Mouse (Mus musculus) kidney, embryonic 14.5 days (tissue): ENCODE results near the gene Stk40. TPM values are rescaled to one million over a fixed set of nuclear protein-coding genes. Genes with fewer than 3 reads are reported as not detected.

Experiments used
- ATAC-seq: fragments of 200-750 bp; cut with Nextera tagmentation; 2 replicates; pipeline ENCODE4 v1.8.0; 2017; ENCODE audit warnings: moderate number of reproducible peaks, mild to moderate bottlenecking, moderate TSS enrichment, moderate library complexity; ENCODE audit not compliant: low FRiP score, low TSS enrichment
- H3K27ac ChIP-seq: fragments of 300-500 bp; sonication (generic); 2 replicates; pipeline ENCODE4 v1.5.1; 2014; ENCODE audit warnings: low read depth, mild to moderate bottlenecking, low read length, moderate library complexity, mixed read lengths
- H3K27me3 ChIP-seq: fragments of 300-500 bp; sonication (generic); 2 replicates; pipeline ENCODE4 v1.6.1; 2014; ENCODE audit warnings: mild to moderate bottlenecking, low read length; ENCODE audit not compliant: control insufficient read depth, insufficient read depth
- H3K36me3 ChIP-seq: fragments of 300-500 bp; sonication (generic); 2 replicates; pipeline ENCODE4 v1.6.1; 2014; ENCODE audit warnings: low read length, mixed read lengths; ENCODE audit not compliant: control insufficient read depth, insufficient read depth
- H3K4me1 ChIP-seq: fragments of 300-500 bp; sonication (generic); 2 replicates; pipeline ENCODE4 v1.6.1; 2014; ENCODE audit warnings: low read length, mixed read lengths; ENCODE audit not compliant: control insufficient read depth, insufficient read depth
- H3K4me2 ChIP-seq: fragments of 300-500 bp; sonication (generic); replicated peaks from 2 replicates; pipeline ENCODE4 v1.6.1; 2014; ENCODE audit warnings: low read depth, mild to moderate bottlenecking, low read length
- H3K4me3 ChIP-seq: fragments of 300-500 bp; sonication (generic); 2 replicates; pipeline ENCODE4 v1.5.1; 2014; ENCODE audit warnings: mild to moderate bottlenecking, low read length
- H3K9ac ChIP-seq: fragments of 300-500 bp; sonication (generic); 2 replicates; pipeline ENCODE4 v1.6.1; 2014; ENCODE audit warnings: low read depth, mild to moderate bottlenecking, low read length, moderate library complexity
- H3K9me3 ChIP-seq: fragments of 300-500 bp; sonication (generic); 2 replicates; pipeline ENCODE4 v1.6.1; 2016; ENCODE audit warnings: low read length; ENCODE audit not compliant: control insufficient read depth
- WGBS: fragments of 180-500 bp; shearing (Covaris S2); extraction: QIAGEN DNeasy Blood & Tissue Kit; methylation state at CpG from one replicate; pipeline ENCODE4 v1.1.7; 2014; 5-methylcytosine and 5-hydroxymethylcytosine counted together
- polyA plus RNA-seq: library from polyadenylated mRNA; unstranded; fragments of >200 nt; fragmentation: Nextera tagmentation; extraction: Ambion mirVana; gene quantifications from 2 replicates; pipeline ENCODE4 v1.2.1, GENCODE M21; 2014

Gene Stk40
- polyA plus RNA-seq, 1 experiment from 2014 or later = 24.9 TPM

GRCm38 (mm10) chr4:126147533-126148160 is 43.9 kb downstream of the Stk40 start, which contains the start of gene Eva1b:
Eva1b (plus strand) TSS chr4:126147744.
- Histone ChIP-seq H3K4me2 (peak within 1 kb of the TSS; percentile 78), H3K36me3 (peaks cover 11% of the 10 kb centered on the region), H3K27ac (peak within 1 kb of the TSS; percentile 98), H3K9ac (peak within 1 kb of the TSS; percentile 88), H3K9me3 (no peaks in the 10 kb centered on the region), H3K4me1 (peaks cover 51% of the 10 kb centered on the region), H3K27me3 (no peaks in the 10 kb centered on the region), H3K4me3 (peak within 1 kb of the TSS; percentile 70)
- peak; percentile 87 for ATAC-seq
- 2% methylated on average over 23 of the region's 24 CpGs for WGBS

DNA sequence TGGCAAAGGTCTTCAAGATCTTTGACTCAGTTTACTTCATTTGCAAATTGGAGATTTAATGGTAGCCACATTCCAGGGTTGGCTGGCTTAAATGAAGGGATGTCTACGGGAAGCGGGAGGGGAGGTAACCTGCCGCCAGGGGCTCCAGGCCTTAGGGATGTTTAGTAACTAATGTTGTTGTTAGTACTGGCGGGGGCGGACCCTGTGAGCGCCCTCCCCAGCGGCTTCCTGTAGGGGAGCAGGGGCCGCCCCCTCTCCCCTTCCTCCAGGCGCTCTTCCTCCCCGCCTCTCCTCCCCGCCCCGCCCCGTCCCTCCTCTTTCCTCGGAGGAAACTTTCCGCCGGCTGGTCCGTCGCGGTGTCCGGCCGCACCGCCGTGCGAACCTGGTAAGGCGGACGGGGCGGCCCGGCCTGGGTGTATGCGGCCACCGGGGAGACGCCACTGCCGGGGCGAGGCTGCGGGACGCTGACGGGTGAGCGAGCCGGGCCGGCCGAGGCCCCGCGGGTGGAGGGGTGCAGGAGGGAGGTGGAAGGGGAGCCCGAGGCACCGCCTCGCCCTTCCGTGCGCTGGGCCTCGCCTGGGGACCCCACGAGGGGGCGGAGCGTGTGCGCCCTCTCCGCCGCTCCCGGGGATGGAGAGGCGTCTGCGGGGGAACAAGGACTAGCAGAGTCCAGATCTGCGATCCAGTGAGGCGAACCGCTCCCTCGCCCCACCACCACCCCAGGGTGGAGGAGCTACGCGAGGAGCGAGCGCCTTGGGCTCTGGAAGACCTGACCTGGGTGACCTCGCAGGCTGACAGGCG is 44.6 kb downstream of the Stk40 start:
- H3K4me2 ChIP-seq = peak overlapping the region; percentile 78
- peak overlapping the region; percentile 70 for H3K4me3 ChIP-seq
- peak overlapping the region; percentile 88 for H3K9ac ChIP-seq
- H3K27ac ChIP-seq = peak overlapping the region; percentile 98
- WGBS = under 1% methylated on average over 61 of the region's 67 CpGs
- H3K9me3 ChIP-seq = no peaks in the 10 kb centered on the region
- peak; percentile 61 for ATAC-seq
- no peaks in the 10 kb centered on the region for H3K27me3 ChIP-seq
- peaks cover 15% of the 10 kb centered on the region for H3K36me3 ChIP-seq
- peaks cover 51% of the 10 kb centered on the region for H3K4me1 ChIP-seq

GRCm38 (mm10) chr4:126149041-126149676 is 45.4 kb downstream of the Stk40 start:
- peak overlapping the region; percentile 88 for H3K9ac ChIP-seq
- no peaks in the 10 kb centered on the region for H3K27me3 ChIP-seq
- no peak for ATAC-seq
- peaks cover 15% of the 10 kb centered on the region for H3K36me3 ChIP-seq
- H3K4me1 ChIP-seq = peaks cover 51% of the 10 kb centered on the region
- no peaks in the 10 kb centered on the region for H3K9me3 ChIP-seq
- 11% methylated on average over 42 of the region's 42 CpGs for WGBS
- peak overlapping the region; percentile 98 for H3K27ac ChIP-seq
- peak overlapping the region; percentile 78 for H3K4me2 ChIP-seq
- peak overlapping the region; percentile 70 for H3K4me3 ChIP-seq

GRCm38 (mm10) chr4:126149798-126150197 is 46.0 kb downstream of the Stk40 start:
- Histone ChIP-seq H3K27me3 (no peaks in the 10 kb centered on the region), H3K4me3 (peak overlapping the region; percentile 70), H3K4me1 (peaks cover 51% of the 10 kb centered on the region), H3K9me3 (no peaks in the 10 kb centered on the region), H3K36me3 (peaks cover 15% of the 10 kb centered on the region), H3K9ac (peak overlapping the region; percentile 88; the same call in 1 of the 2 replicates), H3K4me2 (peak overlapping the region; percentile 78), H3K27ac (peak overlapping the region; percentile 98)
- ATAC-seq = peak; percentile 11
- WGBS = 4% methylated on average over 10 of the region's 10 CpGs

DNA sequence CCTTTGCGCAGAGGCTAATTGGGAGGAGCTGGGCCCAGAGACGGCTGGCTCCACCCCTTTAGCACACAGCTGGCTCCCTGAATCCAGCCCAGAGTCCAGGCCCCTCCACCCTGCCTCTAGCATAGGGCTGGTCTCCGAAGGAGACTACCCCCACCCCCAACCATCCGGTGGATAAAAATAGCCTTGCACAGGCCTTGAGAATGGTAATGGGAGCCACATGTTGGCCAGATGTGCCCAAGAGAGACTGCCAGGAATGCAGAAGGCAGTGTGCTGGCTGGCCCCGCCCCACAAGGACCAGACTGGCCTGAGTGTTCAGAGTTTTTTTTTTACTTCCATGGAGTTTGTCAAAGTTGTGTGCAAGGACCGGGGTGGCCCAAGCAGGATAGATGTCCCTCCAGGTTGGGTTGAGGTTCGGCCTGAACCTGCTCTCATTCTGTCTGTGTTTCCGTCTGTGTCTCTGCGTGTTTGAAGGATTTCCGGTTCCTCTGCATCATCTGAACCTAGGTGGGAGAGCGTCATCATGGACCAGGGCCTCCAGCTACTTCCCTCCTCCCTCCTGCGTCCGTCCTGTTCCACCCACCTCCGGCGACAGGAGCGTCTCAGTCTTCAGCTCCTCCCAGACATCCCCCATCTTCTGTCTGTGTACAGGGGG is 46.7 kb downstream of the Stk40 start:
- H3K4me1 ChIP-seq = peaks cover 46% of the 10 kb centered on the region
- peak overlapping the region; percentile 88; the same call in 1 of the 2 replicates for H3K9ac ChIP-seq
- H3K9me3 ChIP-seq = no peaks in the 10 kb centered on the region
- H3K27ac ChIP-seq = peak overlapping the region; percentile 98
- peaks cover 15% of the 10 kb centered on the region for H3K36me3 ChIP-seq
- H3K4me3 ChIP-seq = peak overlapping the region; percentile 70
- 13% methylated on average over 16 of the region's 16 CpGs for WGBS
- H3K4me2 ChIP-seq = peak overlapping the region; percentile 78
- peak; percentile 51 for ATAC-seq
- no peaks in the 10 kb centered on the region for H3K27me3 ChIP-seq

GRCm38 (mm10) chr4:126150949-126151320 is 47.2 kb downstream of the Stk40 start:
- Histone ChIP-seq H3K36me3 (peaks cover 15% of the 10 kb centered on the region), H3K27me3 (no peaks in the 10 kb centered on the region), H3K4me1 (peaks cover 44% of the 10 kb centered on the region), H3K9ac (peak overlapping the region; percentile 18; the same call in 1 of the 2 replicates), H3K27ac (peak overlapping the region; percentile 98), H3K4me3 (peak overlapping the region; percentile 70), H3K9me3 (no peaks in the 10 kb centered on the region), H3K4me2 (peak overlapping the region; percentile 78)
- ATAC-seq = no peak
- 35% methylated on average over 6 of the region's 6 CpGs for WGBS

DNA sequence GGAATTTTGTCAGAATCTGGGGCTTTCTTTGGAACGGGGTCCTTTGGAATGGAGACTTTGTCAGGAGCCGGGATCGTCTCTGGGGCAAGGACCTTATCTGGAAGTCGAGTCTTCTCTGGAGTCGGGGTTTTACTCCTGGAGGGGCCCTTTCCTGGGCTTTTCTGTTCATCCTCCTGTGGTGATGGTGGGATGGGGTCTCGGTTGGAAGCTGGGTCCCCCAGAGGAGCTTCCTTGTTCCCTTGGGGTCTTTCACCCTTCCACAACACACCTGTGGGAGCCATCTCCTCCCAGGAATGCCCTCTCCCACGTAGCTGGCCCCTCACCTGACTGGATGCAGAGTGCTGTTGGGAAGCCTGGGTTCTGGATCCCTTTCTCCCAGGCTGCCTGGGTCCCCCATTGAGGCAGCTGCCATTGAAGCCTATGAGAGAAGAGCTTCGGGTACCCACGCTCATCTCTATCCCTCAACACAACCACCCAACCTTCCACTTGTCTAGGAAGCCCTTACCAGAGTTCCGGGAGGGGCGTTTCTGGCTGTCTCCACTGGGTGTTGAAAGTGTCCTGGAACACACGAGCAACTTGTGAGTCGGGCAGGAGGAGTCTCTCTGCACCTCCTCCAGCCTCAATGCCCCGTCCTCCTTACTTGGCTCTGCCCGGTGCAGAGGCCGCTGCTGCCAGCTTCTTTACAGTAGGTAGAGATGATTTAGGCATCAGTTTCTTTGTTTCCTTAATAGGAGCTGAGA is 48.1 kb downstream of the Stk40 start:
- H3K27ac ChIP-seq = no peak overlapping the region
- H3K4me2 ChIP-seq = no peak overlapping the region

GRCm38 (mm10) chr4:126152864-126153263 is 49.1 kb downstream of the Stk40 start:
- Histone ChIP-seq H3K4me1 (peaks cover 28% of the 10 kb centered on the region), H3K27me3 (no peaks in the 10 kb centered on the region), H3K36me3 (peaks cover 15% of the 10 kb centered on the region), H3K9ac (no peak overlapping the region), H3K4me2 (no peak overlapping the region), H3K9me3 (no peaks in the 10 kb centered on the region; the same call in 1 of the 2 replicates), H3K4me3 (no peak overlapping the region), H3K27ac (no peak overlapping the region)
- WGBS = 59% methylated on average over 14 of the region's 14 CpGs
- ATAC-seq = no peak

More for the DNA sequence above, 48.1 kb downstream of the Stk40 start:
- H3K36me3 ChIP-seq = peaks cover 15% of the 10 kb centered on the region
- WGBS = 84% methylated on average over 16 of the region's 16 CpGs
- no peaks in the 10 kb centered on the region; the same call in 1 of the 2 replicates for H3K9me3 ChIP-seq
- peaks cover 34% of the 10 kb centered on the region for H3K4me1 ChIP-seq
- no peak for ATAC-seq
- H3K27me3 ChIP-seq = no peaks in the 10 kb centered on the region
- H3K9ac ChIP-seq = 0 out of 2 replicates have a peak overlapping the region, but pooled peaks have one; percentile 18
- no peak overlapping the region for H3K4me3 ChIP-seq
